Mouse (Mus musculus) layer of hippocampus, postnatal 25 days (tissue): Measurements from ENCODE around the gene Gm28510. TPM values are rescaled to one million over a fixed set of nuclear protein-coding genes. Genes with fewer than 3 reads are reported as not detected.
"Not testable (repeated sequence)": the region's sequence is repeated elsewhere in the genome, so short reads cannot be mapped to it uniquely, and the experiment has no call there.

Experiments
- DNase-seq, 2 experiments: peaks; one replicate each; pipeline ENCODE4 v3.0.0; 2022; ENCODE audit warnings: mixed read lengths in 2 of 2, low spot score in 1 of 2; ENCODE audit errors: extremely low spot score in 1 of 2
- total RNA-seq, 2 experiments: library from RNA; stranded (reverse); gene quantifications; 2 replicates each; pipeline ENCODE4 v1.2.3; 2021

Gm28510 gene
- not detected for total RNA-seq

DNA sequence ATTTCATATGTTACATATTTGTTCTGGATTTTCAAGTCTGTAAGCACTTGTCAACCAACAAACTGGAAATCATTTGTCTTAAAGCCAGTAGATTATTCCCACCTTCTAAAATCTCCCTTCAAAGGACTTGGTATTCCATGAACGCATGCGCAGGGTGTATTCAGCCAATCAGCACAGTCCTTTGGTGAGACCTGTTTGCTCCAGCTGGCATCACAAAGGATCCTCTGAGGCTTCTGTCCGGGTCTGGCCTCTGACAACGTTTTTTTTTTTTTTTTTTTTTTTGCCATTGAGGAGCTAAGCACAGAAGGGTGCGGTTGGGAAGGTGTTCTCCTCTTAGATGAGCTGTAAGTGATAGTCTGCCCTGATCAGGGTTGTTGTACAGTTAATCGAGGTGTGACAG lies at the start of gene Gm28510:
Gene Gm28510, plus strand, starts transcription at position 301 of the 400 bp plus-strand sequence.
- not testable (repeated sequence) for DNase-seq

Other genes starting within 250 kb of the Gm28510 start
- gene Gm20834, start 88.1 kb upstream of the Gm28510 start, total RNA-seq: not detected
- not detected for gene Gm20737, start 123.3 kb downstream of the Gm28510 start, total RNA-seq
- gene Gm21775, start 140.7 kb downstream of the Gm28510 start, total RNA-seq: not detected
- gene Gm21900, start 203.6 kb downstream of the Gm28510 start, total RNA-seq: not detected